In genomic region chr6:117906590-117907271, GRCm38 (mm10) we compare ENCODE assay signal across 8 mouse cellular contexts. TPM values are rescaled to one million over a fixed set of nuclear protein-coding genes. Genes with fewer than 3 reads are reported as not detected.
A peak's percentile ranks its signal among the peaks of the same experiment; 100 is the strongest.
DNase-seq lines count a peak whose midpoint lies in the region; ATAC-seq lines count a peak whose summit lies in the region.

No protein-coding gene starts in this region.

- H3K27me3 ChIP-seq in hindbrain, embryonic 11.5 days (ENCODE audit: control insufficient read depth, insufficient read depth, low read length) = no peaks in the 10 kb centered on the region

- peak; percentile 95 for ATAC-seq in frontal cortex, adult (ENCODE audit: low TSS enrichment)
- peak; percentile 97 for ATAC-seq in hindbrain, embryonic 11.5 days (ENCODE audit: low FRiP score)

- peak overlapping the region; percentile 79 for H3K4me2 ChIP-seq in hindbrain, embryonic 11.5 days (replicated peaks; ENCODE audit: low read depth, low read length)

- under 1% methylated on average over 63 of the region's 68 CpGs for WGBS in hindbrain, embryonic 11.5 days

- peak overlapping the region; percentile 95 for H3K9ac ChIP-seq in hindbrain, embryonic 11.5 days (ENCODE audit: low read depth, low read length)

- H3K9me3 ChIP-seq in hindbrain, embryonic 11.5 days (ENCODE audit: control insufficient read depth, low read length) = no peaks in the 10 kb centered on the region

- no peaks in the 10 kb centered on the region for H3K36me3 ChIP-seq in hindbrain, embryonic 11.5 days (ENCODE audit: control insufficient read depth, insufficient read depth, low read length)

- DNase-seq in MN1 (ENCODE audit: low spot score) = peak; percentile 97
- DNase-seq in cerebellum, adult 9-10 months = peak; percentile 96
- peak; percentile 98 for DNase-seq in hindbrain, embryonic 11.5 days (ENCODE audit: low spot score)
- DNase-seq in layer of hippocampus, postnatal 10 days (ENCODE audit: low spot score in 2 of 2) = peak; percentile 96
- peak; percentile 98 for DNase-seq in lung, postnatal 10 days
- peak; percentile 96 for DNase-seq in ovary, postnatal 36 days (ENCODE audit: low spot score)
- DNase-seq in thymus, postnatal 25 days = peak; percentile 96

- H3K27ac ChIP-seq in hindbrain, embryonic 11.5 days (ENCODE audit: low read depth, low read length) = peak overlapping the region; percentile 86

- no peaks in the 10 kb centered on the region; the same call in 1 of the 2 replicates for H3K4me1 ChIP-seq in hindbrain, embryonic 11.5 days (replicated peaks; ENCODE audit: control insufficient read depth, insufficient read depth, low read length)

- H3K4me3 ChIP-seq in hindbrain, embryonic 11.5 days (ENCODE audit: low read depth, low read length) = peak overlapping the region; percentile 99

RNA-seq across cellular contexts. Expression of gene Hnrnpf, which starts 6.6 kb away (rescaled TPM):
- 619 and 688 TPM in 2 replicates for polyA plus RNA-seq in hindbrain, embryonic 11.5 days (2014; fragmentation: Nextera tagmentation; extraction: Ambion mirVana)
- total RNA-seq in layer of hippocampus, postnatal 10 days (2021) = 100 to 1,000 TPM; 157 to 164 TPM

RNA-seq across cellular contexts. Expression of gene Fxyd4, which starts 30.8 kb away (rescaled TPM):
- polyA plus RNA-seq in hindbrain, embryonic 11.5 days (2014; fragmentation: Nextera tagmentation; extraction: Ambion mirVana) = 1.6 and 2.5 TPM in 2 replicates
- total RNA-seq in layer of hippocampus, postnatal 10 days (2021) = not detected

RNA-seq across cellular contexts. Expression of gene Zfp239, which starts 44.8 kb away (rescaled TPM):
- 11.8 and 13.3 TPM in 2 replicates for polyA plus RNA-seq in hindbrain, embryonic 11.5 days (2014; fragmentation: Nextera tagmentation; extraction: Ambion mirVana)
- total RNA-seq in layer of hippocampus, postnatal 10 days (2021) = 10 to 100 TPM; 26.4 to 29.1 TPM

Comparison
In these comparisons a context has a peak if more than half of its experiments do, and no peak if none do; other contexts are left out.
1. Peak in every context shown above with its lines: DNase-seq, ATAC-seq, H3K4me3 ChIP-seq and H3K27ac ChIP-seq.